Mouse (Mus musculus): ENCODE results near the gene Gm3173. TPM values are rescaled to one million over a fixed set of nuclear protein-coding genes. Genes with fewer than 3 reads are reported as not detected.
"Not testable (repeated sequence)": the region's sequence is repeated elsewhere in the genome, so short reads cannot be mapped to it uniquely, and the experiment has no call there.

Gm3173 gene
- not detected in 2 replicates for polyA plus RNA-seq (2016; fragmentation: Nextera tagmentation; extraction: Ambion mirVana)

GRCm38 (mm10) chr14:4430692-4431091 is at the start of gene Gm3173:
TSS of gene Gm3173 (plus strand) at chr14:4430992.
- H3K9me3 ChIP-seq (replicated peaks); H3K27ac ChIP-seq; H3K4me2 ChIP-seq (replicated peaks); H3K4me3 ChIP-seq; ATAC-seq (ENCODE audit: low FRiP score); H3K4me1 ChIP-seq; H3K9ac ChIP-seq; H3K27me3 ChIP-seq; H3K36me3 ChIP-seq: not testable (repeated sequence)

DNA sequence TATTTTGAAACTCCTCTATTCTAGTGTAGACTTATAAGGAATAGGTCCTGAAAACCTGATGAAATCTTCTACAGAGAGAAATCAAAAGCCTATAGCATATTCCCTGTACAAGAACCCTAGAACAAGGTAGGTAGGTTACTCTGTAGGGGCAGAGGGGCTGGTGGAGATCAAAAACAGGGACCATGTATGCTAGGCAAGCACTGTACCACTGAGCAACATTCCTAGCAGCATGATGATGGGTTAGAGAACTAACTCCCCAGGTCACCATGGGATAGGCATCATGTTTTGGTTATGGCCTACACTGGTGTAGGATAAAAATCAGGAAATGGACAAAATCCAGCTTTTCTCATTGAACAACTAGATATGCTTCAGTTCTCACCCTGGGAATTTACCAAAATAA is 45.2 kb upstream of the Gm3173 start:
- H3K9ac ChIP-seq; H3K9me3 ChIP-seq (replicated peaks); H3K4me1 ChIP-seq: not testable (repeated sequence)

GRCm38 (mm10) chr14:4392841-4393530 is 37.8 kb upstream of the Gm3173 start:
- not testable (repeated sequence) for H3K4me3 ChIP-seq; H3K27me3 ChIP-seq; H3K9me3 ChIP-seq (replicated peaks); H3K36me3 ChIP-seq; H3K4me1 ChIP-seq; H3K9ac ChIP-seq; H3K4me2 ChIP-seq (replicated peaks); ATAC-seq (ENCODE audit: low FRiP score); H3K27ac ChIP-seq
- 92% methylated on average over 4 of the region's 6 CpGs for WGBS

More for the DNA sequence above, 45.2 kb upstream of the Gm3173 start:
- not testable (repeated sequence) for H3K4me2 ChIP-seq (replicated peaks); ATAC-seq (ENCODE audit: low FRiP score); H3K27ac ChIP-seq; H3K36me3 ChIP-seq; H3K27me3 ChIP-seq; H3K4me3 ChIP-seq

DNA sequence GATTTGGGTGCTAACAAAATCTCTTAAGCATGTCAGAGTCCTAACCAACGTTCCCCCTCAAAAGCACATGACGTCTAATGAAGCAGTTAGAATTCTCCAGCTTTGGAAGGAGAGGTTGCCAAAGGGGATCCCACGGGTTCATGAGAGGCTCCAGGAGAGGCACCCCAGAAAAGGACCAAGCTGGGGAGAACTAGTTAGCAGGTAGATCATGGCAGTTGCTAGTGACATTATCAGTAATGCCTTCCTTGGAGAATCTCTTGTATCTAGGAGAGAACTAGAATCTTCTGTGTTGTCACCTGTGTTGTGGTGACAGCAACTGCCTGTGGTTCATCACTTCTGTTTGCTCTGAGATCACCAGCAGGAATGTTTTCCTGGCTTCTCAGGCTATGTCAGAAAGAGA is 33.6 kb upstream of the Gm3173 start, which contains the start of gene Gm3159:
Gene Gm3159 (plus strand): TSS at position 301 of the 400 bp plus-strand sequence.
- WGBS = 75% methylated on average over 1 of the region's 3 CpGs
- not testable (repeated sequence) for H3K4me1 ChIP-seq; H3K9me3 ChIP-seq (replicated peaks); H3K27me3 ChIP-seq; H3K9ac ChIP-seq; H3K27ac ChIP-seq; H3K36me3 ChIP-seq; H3K4me3 ChIP-seq; H3K4me2 ChIP-seq (replicated peaks); ATAC-seq (ENCODE audit: low FRiP score)

GRCm38 (mm10) chr14:4398624-4399023 is 32.2 kb upstream of the Gm3173 start:
- H3K4me3 ChIP-seq; H3K27me3 ChIP-seq; H3K9ac ChIP-seq; H3K36me3 ChIP-seq; H3K4me1 ChIP-seq; H3K9me3 ChIP-seq (replicated peaks); H3K4me2 ChIP-seq (replicated peaks); ATAC-seq (ENCODE audit: low FRiP score); H3K27ac ChIP-seq: not testable (repeated sequence)

- 91% methylated on average over 5 of the region's 5 CpGs for WGBS
- not testable (repeated sequence) for H3K4me3 ChIP-seq; H3K27ac ChIP-seq; ATAC-seq (ENCODE audit: low FRiP score); H3K9me3 ChIP-seq (replicated peaks); H3K4me1 ChIP-seq; H3K27me3 ChIP-seq; H3K36me3 ChIP-seq; H3K4me2 ChIP-seq (replicated peaks); H3K9ac ChIP-seq
These were observed 30.5 kb upstream of the Gm3173 start for GRCm38 (mm10) chr14:4400115-4400789.

- not testable (repeated sequence) for H3K36me3 ChIP-seq; H3K4me1 ChIP-seq; H3K27ac ChIP-seq; H3K4me3 ChIP-seq; ATAC-seq (ENCODE audit: low FRiP score); H3K9me3 ChIP-seq (replicated peaks); H3K4me2 ChIP-seq (replicated peaks); H3K9ac ChIP-seq; H3K27me3 ChIP-seq
- WGBS = 79% methylated on average over 5 of the region's 5 CpGs
These were observed 29.5 kb upstream of the Gm3173 start for GRCm38 (mm10) chr14:4401245-4401644.

DNA sequence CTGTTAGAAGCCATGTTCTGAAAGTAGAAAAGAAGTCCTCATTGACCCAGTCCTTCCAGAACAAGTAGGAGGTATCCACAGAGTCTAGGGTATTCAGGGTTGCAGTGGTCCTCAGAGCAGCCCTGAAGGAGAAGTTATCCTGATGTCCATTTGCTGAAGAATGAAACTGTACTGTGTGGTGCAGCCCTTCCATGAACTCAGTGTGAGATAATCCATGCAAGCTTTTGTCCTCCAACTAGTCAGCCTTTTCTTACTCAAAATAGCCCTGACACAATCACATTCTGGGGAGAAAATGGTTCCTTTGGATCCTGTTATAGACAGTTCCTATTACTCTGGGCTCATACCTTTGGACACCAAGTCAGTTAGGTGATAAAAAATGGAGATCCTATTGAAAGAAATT is 27.0 kb upstream of the Gm3173 start:
- H3K4me1 ChIP-seq; H3K4me3 ChIP-seq; H3K4me2 ChIP-seq (replicated peaks); H3K27me3 ChIP-seq; ATAC-seq (ENCODE audit: low FRiP score); H3K9ac ChIP-seq; H3K36me3 ChIP-seq; H3K9me3 ChIP-seq (replicated peaks); H3K27ac ChIP-seq: not testable (repeated sequence)

- H3K4me3 ChIP-seq; H3K27me3 ChIP-seq; H3K9ac ChIP-seq; ATAC-seq (ENCODE audit: low FRiP score); H3K4me1 ChIP-seq; H3K27ac ChIP-seq; H3K4me2 ChIP-seq (replicated peaks); H3K36me3 ChIP-seq; H3K9me3 ChIP-seq (replicated peaks): not testable (repeated sequence)
- WGBS = 65% methylated on average over 1 of the region's 1 CpGs
These were observed 20.9 kb upstream of the Gm3173 start for GRCm38 (mm10) chr14:4409939-4410338.

DNA sequence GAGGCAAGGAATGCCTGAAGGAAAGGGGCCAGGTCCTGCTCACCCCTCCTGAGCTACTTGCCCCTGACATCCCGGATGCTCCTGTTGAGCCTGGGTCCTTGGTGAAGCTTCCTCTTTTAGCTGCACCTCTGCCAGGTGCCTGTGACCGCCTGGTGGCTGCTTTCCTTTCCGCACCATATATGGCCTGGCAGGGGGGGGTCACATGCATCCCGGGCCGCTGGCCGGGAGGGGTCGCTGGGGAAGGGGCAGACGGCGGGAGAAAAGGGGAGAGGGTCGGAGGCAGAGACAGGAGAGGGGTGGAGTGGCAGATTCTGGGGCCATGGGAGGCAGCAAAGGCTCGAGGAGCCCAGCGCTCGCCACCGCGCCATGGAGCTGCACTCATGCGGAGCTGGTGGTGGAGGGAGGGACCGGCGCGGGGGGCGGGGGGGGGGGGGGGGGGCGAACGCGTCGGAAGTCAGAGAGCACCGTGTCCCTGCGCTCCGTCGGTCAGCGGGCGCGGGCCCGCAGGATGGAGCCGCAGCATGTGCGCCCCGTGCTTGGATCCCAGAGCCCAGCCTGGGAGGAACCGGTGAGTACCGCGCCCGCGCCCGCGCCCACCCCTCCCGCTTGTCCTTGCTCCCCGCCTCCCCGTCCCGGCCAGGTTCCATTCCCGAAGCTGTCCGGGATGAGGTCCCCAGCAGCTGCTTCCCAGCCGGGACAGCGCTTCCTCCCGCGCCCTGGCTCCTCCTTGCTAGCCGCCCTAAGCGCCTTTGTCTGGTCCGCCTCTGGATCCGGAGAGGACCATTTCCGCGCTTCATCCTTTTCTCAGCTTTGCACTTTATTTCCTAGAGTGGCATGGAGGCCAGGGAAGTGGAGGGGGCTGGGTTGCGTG is 15.6 kb upstream of the Gm3173 start, which contains the start of gene Gm3164:
Gene Gm3164 (plus strand): TSS at position 484 of the 871 bp plus-strand sequence.
- peak within 1 kb of the TSS; percentile 62 for H3K9ac ChIP-seq
- ATAC-seq (ENCODE audit: low FRiP score) = peak; percentile 64; the same call in 1 of the 2 replicates
- peak within 1 kb of the TSS; percentile 47 for H3K4me3 ChIP-seq
- H3K4me1 ChIP-seq; H3K27me3 ChIP-seq; H3K27ac ChIP-seq; H3K9me3 ChIP-seq (replicated peaks); H3K36me3 ChIP-seq: not testable (repeated sequence)
- peak within 1 kb of the TSS; percentile 64 for H3K4me2 ChIP-seq (replicated peaks)
- under 1% methylated on average over 32 of the region's 59 CpGs for WGBS

GRCm38 (mm10) chr14:4481445-4481844 is 50.7 kb downstream of the Gm3173 start, which contains the start of gene Gm3182:
TSS of gene Gm3182 (plus strand) at chr14:4481745.
- not testable (repeated sequence) for H3K4me1 ChIP-seq; H3K4me2 ChIP-seq (replicated peaks); H3K9me3 ChIP-seq (replicated peaks); H3K27me3 ChIP-seq; H3K27ac ChIP-seq; H3K36me3 ChIP-seq; H3K4me3 ChIP-seq; H3K9ac ChIP-seq; ATAC-seq (ENCODE audit: low FRiP score)
- WGBS = 78% methylated on average over 1 of the region's 2 CpGs

DNA sequence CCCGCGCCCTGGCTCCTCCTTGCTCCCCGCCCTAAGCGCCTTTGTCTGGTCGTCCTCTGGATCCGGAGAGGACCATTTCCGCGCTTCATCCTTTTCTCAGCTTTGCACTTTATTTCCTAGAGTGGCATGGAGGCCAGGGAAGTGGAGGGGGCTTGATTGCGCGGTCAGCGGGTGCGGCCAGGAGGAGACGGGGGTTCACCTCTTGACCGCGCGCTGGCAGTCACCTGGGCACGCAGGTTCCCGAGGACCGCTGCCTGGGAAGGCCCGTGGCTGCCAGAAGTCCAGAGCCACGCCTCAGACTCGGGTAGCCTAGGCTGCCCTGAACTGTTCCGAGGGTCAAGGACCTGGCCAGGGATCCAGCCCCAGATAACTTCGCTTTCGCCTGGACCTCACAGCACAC is 68.6 kb downstream of the Gm3173 start:
- not testable (repeated sequence) for H3K27me3 ChIP-seq; H3K4me1 ChIP-seq; H3K9me3 ChIP-seq (replicated peaks); H3K9ac ChIP-seq; H3K27ac ChIP-seq; ATAC-seq (ENCODE audit: low FRiP score); H3K36me3 ChIP-seq
- Histone ChIP-seq H3K4me3 (peak overlapping the region; percentile 31), H3K4me2 (replicated peaks) (peak overlapping the region; percentile 53)
- WGBS = 1% methylated on average over 18 of the region's 25 CpGs
